Mouse (Mus musculus) CD8-positive naive resting alpha-beta T cell, adult 57 days (primary cell): ENCODE results near the gene Stk33. TPM values are rescaled to one million over a fixed set of nuclear protein-coding genes. Genes with fewer than 3 reads are reported as not detected.

ENCODE experiments used
- total RNA-seq: library from RNA; stranded (reverse); gene quantifications from one replicate; pipeline ENCODE4 v1.2.4, GENCODE M21; 2023

Stk33 gene
- total RNA-seq: not detected

GRCm38 (mm10) chr7:109438781-109439591, at the start of gene Stk33:
Stk33 (minus strand) TSS chr7:109439081.

Other genes with a start within 250 kb of the Stk33 start
- 0.24 TPM for gene Trim66, start 69.1 kb upstream of the Stk33 start, total RNA-seq
- gene Rpl27a, start 80.1 kb upstream of the Stk33 start, total RNA-seq: 670 TPM